Mouse (Mus musculus) bone marrow, adult 2 months (tissue): ENCODE measurements around the gene Ptges.

Source experiments
- CTCF ChIP-seq: fragments of 200-500 bp; IDR thresholded peaks from 2 replicates; pipeline ENCODE4 v1.5.1; 2011; ENCODE audit warnings: low read length, control low read depth; ENCODE audit not compliant: control insufficient read depth, insufficient read depth
- POLR2A ChIP-seq: fragments of 200-500 bp; IDR thresholded peaks from 2 replicates; pipeline ENCODE4 v1.6.1; 2011; ENCODE audit warnings: low read depth, mild to moderate bottlenecking, control low read depth, low read length, borderline replicate concordance; ENCODE audit not compliant: control insufficient read depth

GRCm38 (mm10) chr2:30874445-30874844 is 55.2 kb downstream of the Ptges start:
- TF ChIP-seq CTCF (no peak), POLR2A (no peak)
